Mouse (Mus musculus) cerebellum, adult (tissue): Measurements from ENCODE around the gene AI413582.

Experiments
- ATAC-seq: cut with Nextera tagmentation; 2 replicates; pipeline ENCODE4 v1.9.2; 2017; ENCODE audit warnings: mild to moderate bottlenecking, moderate library complexity, mixed read lengths; ENCODE audit not compliant: insufficient number of reproducible peaks, low FRiP score, low TSS enrichment

The AI413582 gene

GRCm38 (mm10) chr17:27580392-27581068 lies 15.0 kb upstream of the AI413582 start:
- ATAC-seq = no peak

GRCm38 (mm10) chr17:27579816-27580215 lies 14.3 kb upstream of the AI413582 start:
- ATAC-seq = peak; percentile 53; the same call in 1 of the 2 replicates

- no peak for ATAC-seq
Measured at GRCm38 (mm10) chr17:27578487-27578886, 12.9 kb upstream of the AI413582 start.

GRCm38 (mm10) chr17:27577468-27577867 lies 11.9 kb upstream of the AI413582 start:
- no peak for ATAC-seq

- no peak for ATAC-seq
Measured at GRCm38 (mm10) chr17:27576056-27576455, 10.5 kb upstream of the AI413582 start.

GRCm38 (mm10) chr17:27575116-27575776 lies 9.7 kb upstream of the AI413582 start:
- no peak for ATAC-seq

- peak; percentile 63; the same call in 1 of the 2 replicates for ATAC-seq
Measured at GRCm38 (mm10) chr17:27574470-27575115, 9.0 kb upstream of the AI413582 start.

- ATAC-seq = no peak
Measured at GRCm38 (mm10) chr17:27573772-27574320, 8.3 kb upstream of the AI413582 start.

- ATAC-seq = no peak
Measured at GRCm38 (mm10) chr17:27571315-27571714, 5.8 kb upstream of the AI413582 start.

GRCm38 (mm10) chr17:27568228-27568627 lies 2.7 kb upstream of the AI413582 start:
- no peak for ATAC-seq

- ATAC-seq = no peak
Measured at GRCm38 (mm10) chr17:27565942-27566267, 349 bp upstream of the AI413582 start.

- peak; percentile 2; the same call in 1 of the 2 replicates for ATAC-seq
Measured at GRCm38 (mm10) chr17:27564391-27565162, 979 bp downstream of the AI413582 start.

- ATAC-seq = no peak
Measured at GRCm38 (mm10) chr17:27563771-27564244, 1.7 kb downstream of the AI413582 start.

GRCm38 (mm10) chr17:27561809-27562526 lies 3.6 kb downstream of the AI413582 start:
- ATAC-seq = no peak

- no peak for ATAC-seq
Measured at GRCm38 (mm10) chr17:27560926-27561480, 4.6 kb downstream of the AI413582 start.

- no peak for ATAC-seq
Measured at GRCm38 (mm10) chr17:27559596-27559995, 6.0 kb downstream of the AI413582 start.

- no peak for ATAC-seq
Measured at GRCm38 (mm10) chr17:27558845-27559244, 6.7 kb downstream of the AI413582 start.

- ATAC-seq = no peak
Measured at GRCm38 (mm10) chr17:27557927-27558661, 7.5 kb downstream of the AI413582 start.
